Mouse (Mus musculus) megakaryocyte, embryonic 14.5 days (primary cell): ENCODE data around the gene Nemp1. TPM values are rescaled to one million over a fixed set of nuclear protein-coding genes. Genes with fewer than 3 reads are reported as not detected.
"Not testable (repeated sequence)": the region's sequence is repeated elsewhere in the genome, so short reads cannot be mapped to it uniquely, and the experiment has no call there.

Experiments used
- H3K27me3 ChIP-seq: replicated peaks from 2 replicates; pipeline ENCODE3; 2012; ENCODE audit warnings: inconsistent platforms
- H3K36me3 ChIP-seq: replicated peaks from 2 replicates; pipeline ENCODE3; 2012; ENCODE audit warnings: low read length, inconsistent platforms, mixed read lengths
- H3K4me1 ChIP-seq: 2 replicates; pipeline ENCODE4 v1.6.1; 2012; ENCODE audit warnings: inconsistent platforms
- H3K4me3 ChIP-seq: replicated peaks from 2 replicates; pipeline ENCODE3; 2012; ENCODE audit warnings: moderate library complexity, mild to moderate bottlenecking, inconsistent platforms
- H3K9me3 ChIP-seq: 2 replicates; pipeline ENCODE4 v1.6.1; 2012; ENCODE audit warnings: inconsistent platforms
- FLI1 ChIP-seq: IDR thresholded peaks from 2 replicates; pipeline ENCODE4 v1.6.1; 2012; ENCODE audit warnings: low read length, inconsistent platforms, mixed read lengths
- GATA1 ChIP-seq: IDR thresholded peaks from 3 replicates; pipeline ENCODE4 v1.6.1; 2012; ENCODE audit warnings: mixed read lengths, low read length, inconsistent platforms, borderline replicate concordance
- polyA plus RNA-seq: library from polyadenylated mRNA; stranded (reverse); fragments of >175 nt; gene quantifications from 2 replicates; pipeline ENCODE4 v1.2.3, GENCODE M21; 2012; ENCODE audit warnings: low replicate concordance; ENCODE audit not compliant: insufficient read depth

Nemp1 gene
- polyA plus RNA-seq, 1 experiment, result 1.5 TPM

- H3K9me3 ChIP-seq, result no peaks in the 10 kb centered on the region
Measured at GRCm38 (mm10) chr10:127643553-127644238, 23.0 kb upstream of the Nemp1 start.

GRCm38 (mm10) chr10:127645791-127646190, 20.9 kb upstream of the Nemp1 start:
- TF ChIP-seq GATA1 (no peak), FLI1 (no peak)
- Histone ChIP-seq H3K9me3 (no peaks in the 10 kb centered on the region), H3K4me1 (peaks cover 38% of the 10 kb centered on the region), H3K36me3 (peaks cover 58% of the 10 kb centered on the region), H3K27me3 (no peaks in the 10 kb centered on the region), H3K4me3 (no peak overlapping the region)

More at GRCm38 (mm10) chr10:127643553-127644238, 23.0 kb upstream of the Nemp1 start:
- Histone ChIP-seq H3K4me1 (peaks cover 48% of the 10 kb centered on the region), H3K27me3 (no peaks in the 10 kb centered on the region), H3K36me3 (peaks cover 37% of the 10 kb centered on the region), H3K4me3 (peak overlapping the region; percentile 98)
- TF ChIP-seq GATA1 (no peak), FLI1 (no peak)

- no peak overlapping the region for H3K4me3 ChIP-seq
- TF ChIP-seq GATA1 (no peak), FLI1 (no peak)
- H3K4me1 ChIP-seq, result peaks cover 29% of the 10 kb centered on the region
- H3K27me3 ChIP-seq, result no peaks in the 10 kb centered on the region
- no peaks in the 10 kb centered on the region for H3K9me3 ChIP-seq
- H3K36me3 ChIP-seq, result peaks cover 96% of the 10 kb centered on the region
Measured at GRCm38 (mm10) chr10:127652906-127653638, 13.6 kb upstream of the Nemp1 start.

GRCm38 (mm10) chr10:127654970-127655579, 11.6 kb upstream of the Nemp1 start:
- Histone ChIP-seq H3K36me3 (peaks cover 96% of the 10 kb centered on the region), H3K4me3 (no peak overlapping the region), H3K9me3 (no peaks in the 10 kb centered on the region), H3K27me3 (no peaks in the 10 kb centered on the region), H3K4me1 (peaks cover 33% of the 10 kb centered on the region)
- TF ChIP-seq FLI1 (no peak), GATA1 (no peak)

- peaks cover 56% of the 10 kb centered on the region for H3K4me1 ChIP-seq
- not testable (repeated sequence) for H3K9me3 ChIP-seq, H3K27me3 ChIP-seq, H3K4me3 ChIP-seq
- H3K36me3 ChIP-seq, result peaks cover 94% of the 10 kb centered on the region
Measured at GRCm38 (mm10) chr10:127657617-127658016, 9.1 kb upstream of the Nemp1 start.

GRCm38 (mm10) chr10:127658076-127658475, 8.6 kb upstream of the Nemp1 start:
- Histone ChIP-seq H3K9me3 (no peaks in the 10 kb centered on the region), H3K4me3 (no peak overlapping the region), H3K4me1 (peaks cover 56% of the 10 kb centered on the region), H3K36me3 (peaks cover 94% of the 10 kb centered on the region), H3K27me3 (no peaks in the 10 kb centered on the region)
- TF ChIP-seq FLI1, result no peak
- no peak for TF ChIP-seq GATA1

- peaks cover 61% of the 10 kb centered on the region for H3K4me1 ChIP-seq
- H3K9me3 ChIP-seq, result no peaks in the 10 kb centered on the region
- H3K36me3 ChIP-seq, result peaks cover 94% of the 10 kb centered on the region
- TF ChIP-seq FLI1 (no peak), GATA1 (no peak)
- H3K27me3 ChIP-seq, result no peaks in the 10 kb centered on the region
- no peak overlapping the region for H3K4me3 ChIP-seq
Measured at GRCm38 (mm10) chr10:127659551-127659950, 7.2 kb upstream of the Nemp1 start.

- Histone ChIP-seq H3K9me3 (no peaks in the 10 kb centered on the region), H3K27me3 (no peaks in the 10 kb centered on the region), H3K4me1 (peaks cover 70% of the 10 kb centered on the region), H3K36me3 (peaks cover 81% of the 10 kb centered on the region), H3K4me3 (peak overlapping the region; percentile 84)
- TF ChIP-seq GATA1, result no peak
- no peak for TF ChIP-seq FLI1
Measured at GRCm38 (mm10) chr10:127661291-127661914, 5.3 kb upstream of the Nemp1 start.

GRCm38 (mm10) chr10:127661915-127662663, 4.6 kb upstream of the Nemp1 start:
- H3K27me3 ChIP-seq, result no peaks in the 10 kb centered on the region
- no peaks in the 10 kb centered on the region for H3K9me3 ChIP-seq
- H3K36me3 ChIP-seq, result peaks cover 76% of the 10 kb centered on the region
- H3K4me3 ChIP-seq, result peak overlapping the region; percentile 84
- TF ChIP-seq FLI1 (no peak), GATA1 (no peak)
- H3K4me1 ChIP-seq, result peaks cover 71% of the 10 kb centered on the region
